Mouse (Mus musculus): ENCODE results near the gene Slc39a2. TPM values are rescaled to one million over a fixed set of nuclear protein-coding genes. Genes with fewer than 3 reads are reported as not detected.
"Not testable (repeated sequence)": the region's sequence is repeated elsewhere in the genome, so short reads cannot be mapped to it uniquely, and the experiment has no call there.

The Slc39a2 gene
- 1 to 10 TPM in 1 of 2 experiments, under 1 TPM in 1; 0.56 to 1.3 TPM for total RNA-seq (2021)
- long read RNA-seq, experiment 1: 0 reads
- long read RNA-seq, experiment 2: 0 reads

GRCm38 (mm10) chr14:51892191-51892939 lies at the start of gene Slc39a2:
Slc39a2 (plus strand) TSS chr14:51892889.
- no peak for DNase-seq (ENCODE audit: low spot score in 2 of 2)

- no peak for DNase-seq (ENCODE audit: low spot score in 2 of 2)
These were observed 48.8 kb upstream of the Slc39a2 start for GRCm38 (mm10) chr14:51843882-51844281.

GRCm38 (mm10) chr14:51846566-51846965 lies 46.1 kb upstream of the Slc39a2 start:
- no peak for DNase-seq (ENCODE audit: low spot score in 2 of 2)

- DNase-seq (ENCODE audit: low spot score in 2 of 2): not testable (repeated sequence)
These were observed 41.7 kb upstream of the Slc39a2 start for GRCm38 (mm10) chr14:51851006-51851405.

GRCm38 (mm10) chr14:51853399-51853798 lies 39.3 kb upstream of the Slc39a2 start, which contains the start of gene Ear6:
Ear6 (plus strand) TSS chr14:51853699.
- no peak for DNase-seq (ENCODE audit: low spot score in 2 of 2)

GRCm38 (mm10) chr14:51855280-51855679 lies 37.4 kb upstream of the Slc39a2 start:
- DNase-seq (ENCODE audit: low spot score in 2 of 2): not testable (repeated sequence)

GRCm38 (mm10) chr14:51863603-51864002 lies 29.1 kb upstream of the Slc39a2 start:
- not testable (repeated sequence) for DNase-seq (ENCODE audit: low spot score in 2 of 2)

- no peak for DNase-seq (ENCODE audit: low spot score in 2 of 2)
These were observed 21.9 kb upstream of the Slc39a2 start for GRCm38 (mm10) chr14:51870756-51871155.

GRCm38 (mm10) chr14:51871741-51872140 lies 20.9 kb upstream of the Slc39a2 start:
- peak; percentile 48 to 70 for DNase-seq (ENCODE audit: low spot score in 2 of 2)

- no peak for DNase-seq (ENCODE audit: low spot score in 2 of 2)
These were observed 15.2 kb upstream of the Slc39a2 start for GRCm38 (mm10) chr14:51877517-51877916.

GRCm38 (mm10) chr14:51883527-51884030 lies 9.1 kb upstream of the Slc39a2 start:
- peak; percentile 59 to 61 for DNase-seq (ENCODE audit: low spot score in 2 of 2)

- no peak for DNase-seq (ENCODE audit: low spot score in 2 of 2)
These were observed 8.6 kb upstream of the Slc39a2 start for GRCm38 (mm10) chr14:51884031-51884544.

GRCm38 (mm10) chr14:51884598-51885331 lies 7.9 kb upstream of the Slc39a2 start, which contains the start of gene Mettl17:
Mettl17 (plus strand) TSS chr14:51884842.
- peak; percentile 88 for DNase-seq (ENCODE audit: low spot score in 2 of 2)

GRCm38 (mm10) chr14:51886051-51886450 lies 6.6 kb upstream of the Slc39a2 start:
- DNase-seq (ENCODE audit: low spot score in 2 of 2): no peak

GRCm38 (mm10) chr14:51889833-51890232 lies 2.9 kb upstream of the Slc39a2 start:
- no peak for DNase-seq (ENCODE audit: low spot score in 2 of 2)

- no peak for DNase-seq (ENCODE audit: low spot score in 2 of 2)
These were observed 555 bp downstream of the Slc39a2 start for GRCm38 (mm10) chr14:51893094-51893794.

GRCm38 (mm10) chr14:51893809-51894208 lies 1.1 kb downstream of the Slc39a2 start:
- no peak for DNase-seq (ENCODE audit: low spot score in 2 of 2)

- no peak for DNase-seq (ENCODE audit: low spot score in 2 of 2)
These were observed 2.4 kb downstream of the Slc39a2 start for GRCm38 (mm10) chr14:51895071-51895470.

- DNase-seq (ENCODE audit: low spot score in 2 of 2): no peak
These were observed 3.3 kb downstream of the Slc39a2 start for GRCm38 (mm10) chr14:51896019-51896418.

GRCm38 (mm10) chr14:51896539-51897170 lies 4.0 kb downstream of the Slc39a2 start:
- no peak for DNase-seq (ENCODE audit: low spot score in 2 of 2)

Measured in adrenal gland, adult 18-20 months (tissue).